Mouse (Mus musculus) megakaryocyte, embryonic 14.5 days (primary cell): ENCODE results near the gene Ank3.

Experiments used
- FLI1 ChIP-seq: IDR thresholded peaks from 2 replicates; pipeline ENCODE4 v1.6.1; 2012; ENCODE audit warnings: low read length, inconsistent platforms, mixed read lengths
- GATA1 ChIP-seq: IDR thresholded peaks from 3 replicates; pipeline ENCODE4 v1.6.1; 2012; ENCODE audit warnings: mixed read lengths, low read length, inconsistent platforms, borderline replicate concordance

DNA sequence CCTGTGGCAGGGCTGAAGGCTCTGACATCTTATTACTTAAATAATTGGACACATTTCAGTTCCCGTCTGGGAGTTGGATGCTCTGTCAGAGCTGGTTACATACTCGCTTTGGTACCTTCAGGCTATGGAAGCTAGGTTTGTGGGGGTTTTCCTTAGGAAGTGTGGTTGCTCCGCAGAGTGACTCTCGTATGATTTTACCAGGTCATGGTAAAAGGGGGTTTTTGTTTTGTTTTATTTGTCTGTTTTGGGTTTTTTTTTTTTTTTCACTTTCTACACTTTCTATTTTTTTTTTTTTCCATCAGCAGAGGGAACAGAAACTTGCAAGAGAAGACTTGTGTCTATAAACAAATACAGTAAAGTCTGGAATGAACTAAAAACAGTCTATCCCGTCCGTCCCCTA, 131.8 kb downstream of the Ank3 start:
- TF ChIP-seq GATA1: no peak
- no peak for TF ChIP-seq FLI1
